Mouse (Mus musculus) cerebellum, adult 2 months (tissue): Measurements from ENCODE around the gene Cacna2d2. TPM values are rescaled to one million over a fixed set of nuclear protein-coding genes. Genes with fewer than 3 reads are reported as not detected.

Experiments
- DNase-seq, 2 experiments: peaks; one replicate each; pipeline ENCODE4 v3.0.0; 2021
- H3K27ac ChIP-seq: fragments of 200-500 bp; 2 replicates; pipeline ENCODE4 v1.5.1; 2012; ENCODE audit warnings: low read length, control low read depth, inconsistent platforms; ENCODE audit not compliant: insufficient read depth
- H3K27me3 ChIP-seq: fragments of 200-500 bp; 2 replicates; pipeline ENCODE4 v1.6.1; 2012; ENCODE audit warnings: inconsistent platforms, mild to moderate bottlenecking, low read length, moderate library complexity; ENCODE audit not compliant: control insufficient read depth, insufficient read depth
- H3K4me1 ChIP-seq: fragments of 200-500 bp; 2 replicates; pipeline ENCODE4 v1.6.1; 2011; ENCODE audit warnings: low read length; ENCODE audit not compliant: control insufficient read depth, insufficient read depth
- H3K4me3 ChIP-seq: fragments of 200-500 bp; replicated peaks from 2 replicates; pipeline ENCODE3; 2011; ENCODE audit warnings: mild to moderate bottlenecking, low read depth, low read length, control low read depth; ENCODE audit not compliant: insufficient read depth
- CTCF ChIP-seq: fragments of 200-500 bp; IDR thresholded peaks from 2 replicates; pipeline ENCODE4 v1.5.1; 2011; ENCODE audit warnings: low read depth, mild to moderate bottlenecking, control low read depth, low read length, moderate library complexity, borderline replicate concordance; ENCODE audit not compliant: insufficient read depth
- POLR2A ChIP-seq: fragments of 200-500 bp; IDR thresholded peaks from 2 replicates; pipeline ENCODE4 v1.6.1; 2011; ENCODE audit warnings: low read length, control low read depth, borderline replicate concordance; ENCODE audit not compliant: insufficient read depth
- WGBS: fragments of 180-500 bp; shearing (Covaris S2); methylation state at CpG from one replicate; pipeline ENCODE4 v1.1.7; 2018; 5-methylcytosine and 5-hydroxymethylcytosine counted together
- polyA plus RNA-seq: library from polyadenylated mRNA; depleted of rRNA; stranded (reverse); fragments of >200 nt; gene quantifications from 2 replicates; pipeline ENCODE4 v1.2.3, GENCODE M21; 2012

Gene Cacna2d2
- polyA plus RNA-seq, 1 experiment = 130 TPM

- Histone ChIP-seq H3K4me1 (peaks cover 7% of the 10 kb centered on the region; the same call in 1 of the 2 replicates), H3K4me3 (no peak overlapping the region), H3K27me3 (no peaks in the 10 kb centered on the region), H3K27ac (no peak overlapping the region)
- WGBS = 91% methylated on average over 3 of the region's 3 CpGs
- peak; percentile 56 to 67 for DNase-seq
- peak; percentile 74 for TF ChIP-seq CTCF
- TF ChIP-seq POLR2A = no peak
Observed at GRCm38 (mm10) chr9:107386722-107387121, 12.7 kb upstream of the Cacna2d2 start.

GRCm38 (mm10) chr9:107387708-107388107, 11.7 kb upstream of the Cacna2d2 start:
- peaks cover 7% of the 10 kb centered on the region; the same call in 1 of the 2 replicates for H3K4me1 ChIP-seq
- TF ChIP-seq POLR2A (no peak), CTCF (no peak)
- 91% methylated on average over 3 of the region's 3 CpGs for WGBS
- DNase-seq = no peak
- H3K27ac ChIP-seq = no peak overlapping the region
- H3K27me3 ChIP-seq = no peaks in the 10 kb centered on the region
- H3K4me3 ChIP-seq = no peak overlapping the region

- WGBS = 56% methylated on average over 2 of the region's 2 CpGs
- H3K4me1 ChIP-seq = peaks cover 7% of the 10 kb centered on the region; the same call in 1 of the 2 replicates
- no peak for DNase-seq
- TF ChIP-seq POLR2A = no peak
- TF ChIP-seq CTCF = no peak
- H3K4me3 ChIP-seq = no peak overlapping the region
- no peak overlapping the region for H3K27ac ChIP-seq
- H3K27me3 ChIP-seq = no peaks in the 10 kb centered on the region
Observed at GRCm38 (mm10) chr9:107388263-107388662, 11.1 kb upstream of the Cacna2d2 start.

- TF ChIP-seq CTCF (peak; percentile 13; the same call in 1 of the 2 replicates), POLR2A (no peak)
- Histone ChIP-seq H3K27me3 (no peaks in the 10 kb centered on the region), H3K27ac (no peak overlapping the region), H3K4me3 (no peak overlapping the region), H3K4me1 (peaks cover 5% of the 10 kb centered on the region)
- WGBS = 44% methylated on average over 4 of the region's 4 CpGs
- DNase-seq = no peak
Observed at GRCm38 (mm10) chr9:107396397-107396796, 3.0 kb upstream of the Cacna2d2 start.

- H3K4me3 ChIP-seq = no peak overlapping the region
Observed at GRCm38 (mm10) chr9:107398968-107399367, 444 bp upstream of the Cacna2d2 start.

GRCm38 (mm10) chr9:107400060-107400511, 674 bp downstream of the Cacna2d2 start:
- peak in 1 of 2 experiments; percentile 50 for DNase-seq
- Histone ChIP-seq H3K4me1 (peaks cover 13% of the 10 kb centered on the region), H3K27me3 (no peaks in the 10 kb centered on the region), H3K27ac (peak overlapping the region; percentile 72), H3K4me3 (peak overlapping the region; percentile 75)
- no peak for TF ChIP-seq POLR2A
- TF ChIP-seq CTCF = no peak
- under 1% methylated on average over 42 of the region's 45 CpGs for WGBS

More at GRCm38 (mm10) chr9:107398968-107399367, 444 bp upstream of the Cacna2d2 start:
- 43% methylated on average over 11 of the region's 11 CpGs for WGBS
- no peaks in the 10 kb centered on the region for H3K27me3 ChIP-seq
- H3K4me1 ChIP-seq = peaks cover 13% of the 10 kb centered on the region
- H3K27ac ChIP-seq = no peak overlapping the region
- DNase-seq = peak in 1 of 2 experiments; percentile 28
- TF ChIP-seq CTCF = no peak
- TF ChIP-seq POLR2A = no peak

GRCm38 (mm10) chr9:107400666-107401285, 1.4 kb downstream of the Cacna2d2 start:
- no peak for TF ChIP-seq CTCF
- TF ChIP-seq POLR2A = no peak
- Histone ChIP-seq H3K27ac (peak overlapping the region; percentile 72; the same call in 1 of the 2 replicates), H3K4me1 (peaks cover 13% of the 10 kb centered on the region), H3K4me3 (peak overlapping the region; percentile 75), H3K27me3 (no peaks in the 10 kb centered on the region)
- peak; percentile 34 to 51 for DNase-seq
- 10% methylated on average over 13 of the region's 13 CpGs for WGBS

GRCm38 (mm10) chr9:107403116-107403515, 3.7 kb downstream of the Cacna2d2 start:
- H3K4me1 ChIP-seq = peaks cover 13% of the 10 kb centered on the region
- WGBS = 89% methylated on average over 7 of the region's 7 CpGs
- H3K27me3 ChIP-seq = no peaks in the 10 kb centered on the region
- no peak for DNase-seq
- no peak overlapping the region for H3K27ac ChIP-seq
- no peak overlapping the region for H3K4me3 ChIP-seq
- TF ChIP-seq POLR2A = no peak
- no peak for TF ChIP-seq CTCF
